Mouse (Mus musculus) liver, embryonic 11.5 days (tissue): ENCODE results near the gene Mphosph8. TPM values are rescaled to one million over a fixed set of nuclear protein-coding genes. Genes with fewer than 3 reads are reported as not detected.

Experiments
- ATAC-seq: fragments of 200-750 bp; cut with Nextera tagmentation; replicated peaks from 2 replicates; pipeline ENCODE4 v1.8.0; 2017; ENCODE audit warnings: moderate number of reproducible peaks, mild to moderate bottlenecking, moderate TSS enrichment, moderate library complexity; ENCODE audit not compliant: low FRiP score
- DNase-seq: peaks from one replicate; pipeline ENCODE4 v3.0.0-alpha.2; 2017; ENCODE audit warnings: low spot score
- H3K27ac ChIP-seq: fragments of 300-500 bp; sonication (generic); 2 replicates; pipeline ENCODE4 v1.5.1; 2014; ENCODE audit warnings: mild to moderate bottlenecking, low read depth, low read length, control low read depth
- H3K27me3 ChIP-seq: fragments of 300-500 bp; sonication (generic); replicated peaks from 2 replicates; pipeline ENCODE4 v1.6.1; 2014; ENCODE audit warnings: low read length, mixed read lengths; ENCODE audit not compliant: control insufficient read depth, insufficient read depth
- H3K36me3 ChIP-seq: fragments of 300-500 bp; sonication (generic); 2 replicates; pipeline ENCODE4 v1.6.1; 2014; ENCODE audit warnings: mild to moderate bottlenecking, low read length, moderate library complexity, mixed read lengths; ENCODE audit not compliant: control insufficient read depth, insufficient read depth
- H3K4me1 ChIP-seq: fragments of 300-500 bp; sonication (generic); replicated peaks from 2 replicates; pipeline ENCODE4 v1.6.1; 2014; ENCODE audit warnings: low read length, mixed read lengths; ENCODE audit not compliant: control insufficient read depth, insufficient read depth
- H3K4me2 ChIP-seq: fragments of 300-500 bp; sonication (generic); 2 replicates; pipeline ENCODE4 v1.6.1; 2014; ENCODE audit warnings: mild to moderate bottlenecking, control low read depth, moderate library complexity
- H3K4me3 ChIP-seq: fragments of 300-500 bp; sonication (generic); 2 replicates; pipeline ENCODE4 v1.5.1; 2014; ENCODE audit warnings: low read depth, low read length, control low read depth
- H3K9ac ChIP-seq: fragments of 300-500 bp; sonication (generic); 2 replicates; pipeline ENCODE4 v1.6.1; 2014; ENCODE audit warnings: low read depth, low read length, control low read depth
- H3K9me3 ChIP-seq: fragments of 300-500 bp; sonication (generic); 2 replicates; pipeline ENCODE4 v1.6.1; 2016; ENCODE audit warnings: low read length, inconsistent platforms, mixed read lengths; ENCODE audit not compliant: control insufficient read depth
- WGBS: fragments of 180-500 bp; shearing (Covaris S2); extraction: QIAGEN DNeasy Blood & Tissue Kit; methylation state at CpG from one replicate; pipeline ENCODE4 v1.1.7; 2014; 5-methylcytosine and 5-hydroxymethylcytosine counted together
- polyA plus RNA-seq: library from polyadenylated mRNA; unstranded; fragments of >200 nt; fragmentation: Nextera tagmentation; extraction: Ambion mirVana; gene quantifications from 2 replicates; pipeline ENCODE4 v1.2.1, GENCODE M21; 2014

The Mphosph8 gene
- 23.8 and 30.9 TPM in 2 replicates for polyA plus RNA-seq

DNA sequence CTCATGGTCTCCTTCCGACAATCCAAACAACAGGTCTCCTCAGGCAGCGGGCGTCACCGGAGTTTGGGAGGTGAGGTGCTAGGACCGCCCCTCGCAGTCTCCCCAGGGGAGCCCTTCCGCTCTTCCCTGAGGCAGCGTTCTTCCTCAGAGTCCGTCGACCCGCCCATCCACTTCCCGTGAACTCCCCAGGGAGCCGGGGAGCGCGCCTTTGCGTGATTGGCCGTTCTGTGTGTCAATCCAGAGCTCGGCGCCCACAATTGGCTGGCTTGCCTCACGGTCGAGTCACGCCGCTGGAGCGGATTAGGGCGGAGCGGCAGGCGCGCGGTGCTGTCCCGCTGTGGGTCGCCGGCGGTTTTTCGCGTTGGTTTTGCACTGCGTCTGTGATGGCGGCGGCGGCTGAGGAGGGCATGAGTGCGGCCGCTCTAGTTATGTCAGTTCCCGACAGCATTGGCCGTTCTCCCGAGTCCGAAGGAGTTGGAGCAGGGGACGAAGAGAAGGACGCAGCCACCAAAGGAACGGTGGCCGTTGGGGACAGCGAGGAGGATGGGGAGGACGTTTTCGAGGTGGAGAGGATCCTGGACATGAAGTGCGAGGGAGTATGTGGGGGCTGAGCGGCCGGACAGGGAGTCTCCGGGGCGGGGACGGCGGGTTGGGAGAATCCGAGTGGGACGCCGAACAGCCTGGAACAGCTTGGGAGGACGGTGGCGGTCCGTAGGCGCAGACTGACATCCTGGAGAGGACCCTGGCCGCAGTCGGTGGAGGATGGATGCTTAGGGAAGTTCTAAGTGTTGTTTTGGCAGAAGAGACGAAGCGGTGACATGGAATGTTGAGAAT lies at the start of gene Mphosph8:
Gene Mphosph8, plus strand, starts transcription at position 280 of the 834 bp plus-strand sequence.
- under 1% methylated on average over 70 of the region's 70 CpGs for WGBS

GRCm38 (mm10) chr14:56620425-56620824 lies 47.6 kb upstream of the Mphosph8 start:
- Histone ChIP-seq H3K4me1 (no peaks in the 10 kb centered on the region), H3K36me3 (0 out of 2 replicates have a peak, but pooled peaks cover 2% of the 10 kb centered on the region), H3K27ac (no peak overlapping the region), H3K4me2 (no peak overlapping the region), H3K9me3 (no peaks in the 10 kb centered on the region), H3K4me3 (no peak overlapping the region), H3K9ac (no peak overlapping the region), H3K27me3 (no peaks in the 10 kb centered on the region)
- ATAC-seq (no peak), DNase-seq (no peak)
- WGBS = 84% methylated on average over 8 of the region's 8 CpGs

More for the DNA sequence above, at the start of gene Mphosph8:
- DNase-seq (peak; percentile 98), ATAC-seq (peak; percentile 99)
- 0 out of 2 replicates have a peak, but pooled peaks cover 5% of the 10 kb centered on the region for H3K36me3 ChIP-seq
- H3K27me3 ChIP-seq = no peaks in the 10 kb centered on the region
- H3K4me1 ChIP-seq = peaks cover 9% of the 10 kb centered on the region
- H3K9ac ChIP-seq = peak within 1 kb of the TSS; percentile 93
- peak within 1 kb of the TSS; percentile 66 for H3K27ac ChIP-seq
- H3K4me2 ChIP-seq = peak within 1 kb of the TSS; percentile 93
- H3K4me3 ChIP-seq = peak within 1 kb of the TSS; percentile 94
- H3K9me3 ChIP-seq = no peaks in the 10 kb centered on the region

DNA sequence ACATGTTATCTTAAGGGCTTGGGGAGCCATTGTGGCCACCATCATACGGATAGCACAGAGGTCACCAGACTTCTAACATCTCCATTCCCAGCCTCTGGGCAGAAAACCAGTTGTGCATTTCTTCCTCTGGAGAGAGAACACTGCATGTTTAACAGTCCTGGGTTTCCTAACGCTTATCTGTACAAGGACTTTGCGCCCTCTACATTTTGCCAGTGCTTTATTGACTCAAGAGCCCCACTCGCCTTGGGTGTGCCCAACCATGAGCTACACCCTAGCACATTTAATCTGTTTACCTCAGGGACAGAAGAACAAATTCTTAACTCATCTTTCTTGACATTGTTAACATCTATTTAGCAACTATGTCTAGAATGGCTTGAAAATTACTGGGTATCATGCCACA lies 41.8 kb upstream of the Mphosph8 start:
- Histone ChIP-seq H3K9ac (no peak overlapping the region), H3K4me2 (no peak overlapping the region), H3K4me1 (no peaks in the 10 kb centered on the region), H3K9me3 (no peaks in the 10 kb centered on the region), H3K36me3 (no peaks in the 10 kb centered on the region; the same call in 1 of the 2 replicates), H3K27me3 (no peaks in the 10 kb centered on the region), H3K4me3 (no peak overlapping the region), H3K27ac (no peak overlapping the region)
- DNase-seq (no peak), ATAC-seq (no peak)
- WGBS = 77% methylated on average over 4 of the region's 4 CpGs

DNA sequence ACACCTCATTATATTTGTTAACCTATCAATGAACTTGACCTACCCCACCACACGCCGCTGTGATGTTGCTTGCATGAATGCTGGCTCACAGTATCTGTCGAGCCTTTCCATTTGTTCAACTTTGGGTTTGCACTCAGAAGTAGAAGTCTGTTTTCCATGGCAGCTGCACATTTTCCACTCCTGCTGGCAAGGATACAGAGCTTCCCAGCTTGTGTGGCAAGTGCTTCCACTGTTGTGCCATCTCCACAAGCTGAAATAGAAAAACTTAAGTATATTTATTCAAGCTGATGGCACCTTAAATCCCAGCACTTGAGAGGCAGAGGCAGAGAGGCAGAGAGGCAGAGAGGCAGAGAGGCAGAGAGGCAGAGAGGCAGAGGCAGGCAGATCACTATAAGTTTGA lies 39.7 kb upstream of the Mphosph8 start:
- ATAC-seq (no peak), DNase-seq (no peak)
- no peak overlapping the region for H3K27ac ChIP-seq
- no peaks in the 10 kb centered on the region for H3K27me3 ChIP-seq
- no peaks in the 10 kb centered on the region for H3K4me1 ChIP-seq
- no peak overlapping the region for H3K9ac ChIP-seq
- H3K4me3 ChIP-seq = no peak overlapping the region
- no peaks in the 10 kb centered on the region; the same call in 1 of the 2 replicates for H3K36me3 ChIP-seq
- H3K9me3 ChIP-seq = no peaks in the 10 kb centered on the region
- H3K4me2 ChIP-seq = no peak overlapping the region
- 87% methylated on average over 3 of the region's 3 CpGs for WGBS

DNA sequence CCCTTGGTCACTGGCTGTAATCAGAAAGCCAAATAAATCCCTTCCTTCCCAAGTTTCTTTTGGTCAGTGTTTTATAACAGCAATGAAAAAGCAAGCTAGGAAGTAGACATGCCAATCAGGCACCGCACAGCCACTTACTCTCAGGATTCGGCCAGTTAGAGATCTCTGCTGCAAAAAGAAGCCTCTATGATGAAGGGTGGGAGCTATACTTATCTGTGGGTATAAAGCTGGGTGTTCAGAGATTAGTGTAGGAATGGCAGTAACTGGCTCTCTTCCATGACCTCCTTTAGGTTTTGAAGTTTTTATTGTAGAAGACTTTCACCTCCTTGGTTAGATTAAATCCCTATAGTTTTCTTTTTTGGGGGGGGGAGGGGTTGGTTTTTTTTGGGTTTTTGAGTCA lies 36.9 kb upstream of the Mphosph8 start:
- H3K4me3 ChIP-seq = no peak overlapping the region
- no peak overlapping the region for H3K4me2 ChIP-seq
- H3K27ac ChIP-seq = no peak overlapping the region
- H3K4me1 ChIP-seq = no peaks in the 10 kb centered on the region
- WGBS = 82% methylated on average over 2 of the region's 2 CpGs
- ATAC-seq (no peak), DNase-seq (no peak)
- no peaks in the 10 kb centered on the region for H3K9me3 ChIP-seq
- H3K27me3 ChIP-seq = no peaks in the 10 kb centered on the region
- peaks cover 4% of the 10 kb centered on the region; the same call in 1 of the 2 replicates for H3K36me3 ChIP-seq
- H3K9ac ChIP-seq = no peak overlapping the region

DNA sequence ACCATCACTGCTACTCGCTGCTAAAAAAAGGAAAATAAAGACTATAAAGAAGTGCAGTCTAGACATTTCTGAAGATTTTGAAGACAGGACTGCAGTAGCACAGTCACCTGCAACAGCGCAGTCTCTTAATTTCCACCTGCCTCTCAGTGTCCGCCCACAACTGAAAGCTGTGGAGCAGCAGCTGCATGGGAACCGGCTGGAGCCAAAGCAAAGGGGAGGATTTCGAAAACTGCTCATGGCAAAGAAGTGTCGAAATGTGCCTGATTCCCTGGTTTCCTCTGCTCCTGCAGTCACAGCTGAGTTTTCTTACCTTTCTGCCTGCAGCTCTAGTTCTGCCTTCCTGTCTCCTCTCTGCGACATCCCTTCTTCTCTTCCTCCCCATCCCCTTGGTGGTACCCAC lies 20.8 kb upstream of the Mphosph8 start:
- H3K4me3 ChIP-seq = no peak overlapping the region
- DNase-seq (no peak), ATAC-seq (no peak)
- no peak overlapping the region for H3K4me2 ChIP-seq
- no peaks in the 10 kb centered on the region for H3K4me1 ChIP-seq
- peaks cover 2% of the 10 kb centered on the region for H3K36me3 ChIP-seq
- H3K9ac ChIP-seq = no peak overlapping the region
- 72% methylated on average over 7 of the region's 7 CpGs for WGBS
- no peaks in the 10 kb centered on the region for H3K9me3 ChIP-seq
- no peak overlapping the region for H3K27ac ChIP-seq
- H3K27me3 ChIP-seq = no peaks in the 10 kb centered on the region

DNA sequence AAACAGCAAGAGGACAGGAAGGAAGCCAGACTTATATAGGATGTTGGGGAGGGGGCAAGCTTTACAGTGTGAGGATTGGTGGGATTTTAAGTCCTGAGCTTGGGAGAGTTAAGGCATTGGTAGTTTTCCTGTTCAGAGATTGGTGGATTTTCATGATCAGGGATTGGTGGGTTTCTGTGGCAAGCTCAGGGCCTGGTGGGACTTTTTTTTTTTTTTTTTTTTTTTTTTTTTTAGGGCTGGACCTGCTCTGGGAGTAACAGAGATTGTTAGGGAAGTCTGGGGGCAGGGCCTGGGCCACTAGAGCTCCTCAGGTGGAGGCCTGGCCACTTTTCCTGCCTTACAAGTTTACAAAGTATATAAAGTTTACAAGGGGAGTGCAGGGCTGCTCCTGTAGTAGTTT lies 18.6 kb upstream of the Mphosph8 start:
- H3K36me3 ChIP-seq = peaks cover 11% of the 10 kb centered on the region
- DNase-seq (no peak), ATAC-seq (no peak)
- H3K9me3 ChIP-seq = 0 out of 2 replicates have a peak, but pooled peaks cover 2% of the 10 kb centered on the region
- no peak overlapping the region for H3K4me2 ChIP-seq
- H3K27ac ChIP-seq = no peak overlapping the region
- no peak overlapping the region for H3K9ac ChIP-seq
- H3K27me3 ChIP-seq = no peaks in the 10 kb centered on the region
- H3K4me3 ChIP-seq = no peak overlapping the region
- no peaks in the 10 kb centered on the region for H3K4me1 ChIP-seq

DNA sequence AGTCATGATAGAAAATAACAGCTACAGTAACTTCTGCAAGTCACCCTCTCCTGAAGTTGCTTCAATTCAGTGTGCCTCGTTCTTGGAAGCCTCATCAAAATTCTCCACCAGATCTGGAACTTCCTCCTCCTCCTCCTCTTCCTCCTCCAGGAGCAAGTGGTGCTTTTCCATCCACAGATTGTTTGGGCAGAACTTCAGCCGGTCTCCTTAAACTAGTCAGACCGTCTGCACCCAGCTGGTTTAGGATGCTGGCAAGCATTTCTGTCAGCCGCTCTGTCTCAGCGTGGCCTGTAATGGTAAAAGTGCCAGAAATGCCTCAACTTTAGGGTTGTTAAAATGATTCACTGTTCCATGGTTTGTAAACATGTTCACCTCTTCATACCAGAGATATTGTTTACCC lies 2.4 kb upstream of the Mphosph8 start:
- no peaks in the 10 kb centered on the region for H3K27me3 ChIP-seq

GRCm38 (mm10) chr14:56666909-56667308 lies 1.1 kb upstream of the Mphosph8 start:
- H3K27me3 ChIP-seq = no peaks in the 10 kb centered on the region
- H3K4me2 ChIP-seq = peak overlapping the region; percentile 93
- H3K9ac ChIP-seq = peak overlapping the region; percentile 70; the same call in 1 of the 2 replicates
- H3K36me3 ChIP-seq = no peaks in the 10 kb centered on the region
- peak overlapping the region; percentile 94; the same call in 1 of the 2 replicates for H3K4me3 ChIP-seq
- no peak for DNase-seq
- H3K27ac ChIP-seq = no peak overlapping the region
- 76% methylated on average over 3 of the region's 3 CpGs for WGBS
- peaks cover 9% of the 10 kb centered on the region for H3K4me1 ChIP-seq
- ATAC-seq = no peak
- no peaks in the 10 kb centered on the region for H3K9me3 ChIP-seq

More for the DNA sequence above, 2.4 kb upstream of the Mphosph8 start:
- no peaks in the 10 kb centered on the region for H3K36me3 ChIP-seq
- WGBS = 75% methylated on average over 5 of the region's 5 CpGs
- no peak overlapping the region for H3K9ac ChIP-seq
- DNase-seq (no peak), ATAC-seq (no peak)
- no peak overlapping the region for H3K27ac ChIP-seq
- H3K4me2 ChIP-seq = no peak overlapping the region
- peaks cover 9% of the 10 kb centered on the region for H3K4me1 ChIP-seq
- no peaks in the 10 kb centered on the region for H3K9me3 ChIP-seq
- H3K4me3 ChIP-seq = no peak overlapping the region
